Mouse (Mus musculus): ENCODE measurements around the gene Mrgprg. TPM values are rescaled to one million over a fixed set of nuclear protein-coding genes. Genes with fewer than 3 reads are reported as not detected.
A peak's percentile ranks its signal among the peaks of the same experiment; 100 is the strongest.

Gene Mrgprg
- polyA plus RNA-seq, 1 experiment from 2014 or later, result not detected

DNA sequence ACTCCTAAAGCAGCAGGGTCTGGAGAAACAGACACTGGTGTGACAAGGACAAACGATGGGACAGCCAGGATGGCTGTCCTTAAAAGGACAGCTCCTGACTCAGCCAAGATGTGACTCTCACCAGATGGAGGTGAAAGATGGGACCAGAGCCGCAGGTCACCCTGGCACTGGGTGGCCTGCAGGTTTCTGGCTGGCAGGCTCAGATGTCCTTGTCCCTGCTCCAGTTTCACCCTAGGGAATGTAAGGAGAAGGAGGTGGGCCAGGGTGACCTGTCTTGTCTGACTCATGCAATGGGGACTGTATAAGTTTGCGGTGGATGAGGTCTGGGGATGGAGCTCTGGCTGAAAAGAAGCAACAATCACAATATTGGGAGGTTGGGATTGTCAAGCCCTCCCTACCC, 14.2 kb downstream of the Mrgprg start:
- Histone ChIP-seq H3K4me2 (no peak overlapping the region), H3K9me3 (no peaks in the 10 kb centered on the region), H3K27ac (no peak overlapping the region), H3K4me1 (peaks cover 14% of the 10 kb centered on the region; the same call in 1 of the 2 replicates), H3K36me3 (no peaks in the 10 kb centered on the region), H3K9ac (no peak overlapping the region), H3K4me3 (replicated peaks) (no peak overlapping the region), H3K27me3 (replicated peaks) (0 out of 2 replicates have a peak, but pooled peaks cover under 1% of the 10 kb centered on the region)
- no peak for ATAC-seq (ENCODE audit: insufficient read depth, low FRiP score, low read depth)
- 79% methylated on average over 3 of the region's 3 CpGs for WGBS

GRCm38 (mm10) chr7:143752056-143752455, 14.7 kb downstream of the Mrgprg start:
- no peak overlapping the region for H3K27ac ChIP-seq
- no peak overlapping the region for H3K4me3 ChIP-seq (replicated peaks)
- no peak overlapping the region for H3K9ac ChIP-seq
- H3K27me3 ChIP-seq (replicated peaks), result no peaks in the 10 kb centered on the region
- WGBS, result 58% methylated on average over 4 of the region's 4 CpGs
- ATAC-seq (ENCODE audit: insufficient read depth, low FRiP score, low read depth), result no peak
- H3K36me3 ChIP-seq, result no peaks in the 10 kb centered on the region
- H3K9me3 ChIP-seq, result no peaks in the 10 kb centered on the region
- H3K4me2 ChIP-seq, result no peak overlapping the region
- peaks cover 9% of the 10 kb centered on the region; the same call in 1 of the 2 replicates for H3K4me1 ChIP-seq

- H3K9ac ChIP-seq, result no peak overlapping the region
- peaks cover 5% of the 10 kb centered on the region; the same call in 1 of the 2 replicates for H3K4me1 ChIP-seq
- no peaks in the 10 kb centered on the region for H3K27me3 ChIP-seq (replicated peaks)
- no peaks in the 10 kb centered on the region for H3K9me3 ChIP-seq
- ATAC-seq (ENCODE audit: insufficient read depth, low FRiP score, low read depth), result no peak
- no peak overlapping the region for H3K27ac ChIP-seq
- no peak overlapping the region for H3K4me3 ChIP-seq (replicated peaks)
- 63% methylated on average over 1 of the region's 1 CpGs for WGBS
- H3K4me2 ChIP-seq, result no peak overlapping the region
- no peaks in the 10 kb centered on the region for H3K36me3 ChIP-seq
These were observed 15.4 kb downstream of the Mrgprg start for GRCm38 (mm10) chr7:143751380-143751779.

- Histone ChIP-seq H3K4me3 (replicated peaks) (no peak overlapping the region), H3K9me3 (no peaks in the 10 kb centered on the region), H3K4me2 (no peak overlapping the region), H3K9ac (no peak overlapping the region), H3K27ac (no peak overlapping the region), H3K27me3 (replicated peaks) (no peaks in the 10 kb centered on the region), H3K36me3 (no peaks in the 10 kb centered on the region), H3K4me1 (peaks cover 11% of the 10 kb centered on the region)
- no peak for ATAC-seq (ENCODE audit: insufficient read depth, low FRiP score, low read depth)
- 58% methylated on average over 3 of the region's 3 CpGs for WGBS
These were observed 17.7 kb downstream of the Mrgprg start for GRCm38 (mm10) chr7:143749045-143749444.

GRCm38 (mm10) chr7:143748041-143748868, 18.5 kb downstream of the Mrgprg start:
- 3% methylated on average over 16 of the region's 16 CpGs for WGBS
- ATAC-seq (ENCODE audit: insufficient read depth, low FRiP score, low read depth), result peak; percentile 71; the same call in 1 of the 2 replicates
- 0 out of 2 replicates have a peak overlapping the region, but pooled peaks have one; percentile 19 for H3K9ac ChIP-seq
- H3K4me3 ChIP-seq (replicated peaks), result no peak overlapping the region
- no peaks in the 10 kb centered on the region for H3K36me3 ChIP-seq
- H3K4me1 ChIP-seq, result peaks cover 11% of the 10 kb centered on the region
- H3K9me3 ChIP-seq, result no peaks in the 10 kb centered on the region
- H3K27me3 ChIP-seq (replicated peaks), result no peaks in the 10 kb centered on the region
- peak overlapping the region; percentile 49 for H3K4me2 ChIP-seq
- H3K27ac ChIP-seq, result no peak overlapping the region

DNA sequence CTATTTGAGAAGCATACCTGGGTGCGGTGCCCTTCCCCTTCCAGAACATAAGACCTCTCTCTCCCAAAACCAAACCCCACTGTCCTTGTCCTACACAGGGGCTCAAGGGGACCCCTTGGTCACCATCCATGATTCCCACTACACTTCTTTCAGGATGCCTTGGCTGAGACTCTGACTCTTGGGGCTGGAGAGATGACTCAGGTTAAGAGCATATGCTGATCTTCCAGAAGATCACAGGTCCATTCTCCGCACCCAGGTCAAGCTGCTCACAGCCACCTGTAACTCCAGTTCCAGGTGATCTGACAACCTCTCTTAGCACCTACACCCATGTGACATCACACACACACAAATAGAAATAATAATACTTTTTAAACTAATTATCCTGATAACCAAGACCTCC, 26.1 kb downstream of the Mrgprg start:
- ATAC-seq (ENCODE audit: insufficient read depth, low FRiP score, low read depth), result no peak
- peak overlapping the region; percentile 73 for H3K4me3 ChIP-seq (replicated peaks)
- no peaks in the 10 kb centered on the region for H3K9me3 ChIP-seq
- H3K36me3 ChIP-seq, result no peaks in the 10 kb centered on the region
- H3K27ac ChIP-seq, result peak overlapping the region; percentile 88
- no peaks in the 10 kb centered on the region for H3K27me3 ChIP-seq (replicated peaks)
- H3K9ac ChIP-seq, result peak overlapping the region; percentile 88; the same call in 1 of the 2 replicates
- H3K4me1 ChIP-seq, result peaks cover 40% of the 10 kb centered on the region
- WGBS, result 12% methylated on average over 2 of the region's 2 CpGs
- peak overlapping the region; percentile 94 for H3K4me2 ChIP-seq

DNA sequence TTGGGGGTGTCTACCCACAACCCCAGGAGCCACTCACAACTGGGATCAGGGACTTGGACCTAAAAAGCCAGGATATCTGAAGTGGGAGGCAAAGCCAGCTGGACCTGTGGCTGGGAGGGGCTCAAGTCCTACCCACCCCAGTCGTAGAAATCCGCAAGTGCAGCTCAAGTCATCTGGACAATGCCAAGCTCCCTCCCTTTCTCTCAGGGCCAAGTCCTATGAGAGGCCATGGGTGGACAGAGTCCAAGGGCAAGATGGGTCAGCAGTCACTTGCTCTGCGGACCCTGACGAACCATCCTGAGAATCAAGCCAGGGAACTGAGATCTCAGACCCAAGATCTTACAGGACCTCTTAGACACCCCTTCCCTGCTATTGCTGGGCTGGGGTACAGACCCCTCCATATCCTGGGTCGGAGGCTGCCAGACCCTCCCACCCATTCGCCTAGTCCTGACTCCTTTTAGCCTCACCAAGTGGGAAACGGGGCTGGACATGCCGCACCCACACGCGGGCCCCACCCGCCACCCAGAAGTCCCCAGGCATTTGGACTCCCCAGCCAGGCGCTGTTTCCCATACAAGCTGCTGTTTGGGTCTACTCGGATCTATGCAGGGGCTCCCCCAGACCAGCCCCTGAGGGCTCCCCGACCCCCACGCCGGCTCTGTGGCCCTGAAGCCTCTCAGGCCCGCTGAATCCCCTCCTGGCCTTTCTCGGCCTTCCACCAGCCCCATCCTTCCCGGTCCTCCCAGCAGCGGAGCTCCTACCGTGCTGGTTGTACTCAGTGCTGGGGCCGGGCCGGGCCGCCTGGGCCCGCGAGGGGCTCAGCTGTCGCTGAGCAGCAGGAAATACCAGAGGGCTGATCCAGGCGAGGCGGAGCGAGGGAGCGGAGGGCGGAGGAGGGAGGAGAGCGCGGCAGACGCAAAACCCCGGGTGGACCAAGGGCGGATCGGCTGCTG, 27.0 kb downstream of the Mrgprg start:
- H3K4me3 ChIP-seq (replicated peaks), result peak overlapping the region; percentile 73
- ATAC-seq (ENCODE audit: insufficient read depth, low FRiP score, low read depth), result peak; percentile 89
- peaks cover 40% of the 10 kb centered on the region for H3K4me1 ChIP-seq
- H3K4me2 ChIP-seq, result peak overlapping the region; percentile 94
- H3K9ac ChIP-seq, result peak overlapping the region; percentile 88
- H3K36me3 ChIP-seq, result no peaks in the 10 kb centered on the region
- H3K9me3 ChIP-seq, result no peaks in the 10 kb centered on the region
- peak overlapping the region; percentile 88 for H3K27ac ChIP-seq
- H3K27me3 ChIP-seq (replicated peaks), result no peaks in the 10 kb centered on the region
- WGBS, result 2% methylated on average over 38 of the region's 38 CpGs

- Histone ChIP-seq H3K27ac (peak overlapping the region; percentile 88), H3K4me2 (peak overlapping the region; percentile 94), H3K9me3 (no peaks in the 10 kb centered on the region), H3K4me1 (peaks cover 34% of the 10 kb centered on the region), H3K4me3 (replicated peaks) (peak overlapping the region; percentile 73), H3K9ac (peak overlapping the region; percentile 88; the same call in 1 of the 2 replicates), H3K36me3 (0 out of 2 replicates have a peak, but pooled peaks cover 5% of the 10 kb centered on the region), H3K27me3 (replicated peaks) (no peaks in the 10 kb centered on the region)
- 27% methylated on average over 5 of the region's 5 CpGs for WGBS
- ATAC-seq (ENCODE audit: insufficient read depth, low FRiP score, low read depth), result no peak
These were observed 28.2 kb downstream of the Mrgprg start for GRCm38 (mm10) chr7:143738601-143739006.

DNA sequence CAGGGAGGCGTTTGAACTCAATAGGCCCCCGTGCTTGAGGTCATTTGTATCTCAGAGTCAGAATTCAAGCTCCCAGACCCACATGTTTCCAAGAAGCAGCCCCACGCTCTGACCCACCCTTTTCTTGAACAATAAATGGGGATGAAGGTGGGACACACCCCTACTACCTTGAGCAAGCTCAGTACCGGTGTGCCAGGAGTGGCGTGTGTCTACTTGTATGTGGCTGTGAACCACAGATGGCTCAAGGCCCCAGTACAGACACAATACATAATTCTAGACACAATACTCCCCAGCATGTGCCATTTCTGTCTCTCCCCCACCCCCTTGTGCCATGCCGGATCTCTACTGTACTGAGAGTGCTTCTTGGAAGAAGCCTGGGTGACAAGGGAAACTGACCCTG, 28.6 kb downstream of the Mrgprg start:
- Histone ChIP-seq H3K36me3 (0 out of 2 replicates have a peak, but pooled peaks cover 5% of the 10 kb centered on the region), H3K27me3 (replicated peaks) (no peaks in the 10 kb centered on the region), H3K27ac (peak overlapping the region; percentile 88), H3K4me1 (peaks cover 34% of the 10 kb centered on the region), H3K9ac (no peak overlapping the region), H3K4me3 (replicated peaks) (peak overlapping the region; percentile 73), H3K9me3 (no peaks in the 10 kb centered on the region), H3K4me2 (peak overlapping the region; percentile 94)
- ATAC-seq (ENCODE audit: insufficient read depth, low FRiP score, low read depth), result 0 out of 2 replicates have a peak, but pooled peaks have one; percentile 5
- 54% methylated on average over 6 of the region's 6 CpGs for WGBS

DNA sequence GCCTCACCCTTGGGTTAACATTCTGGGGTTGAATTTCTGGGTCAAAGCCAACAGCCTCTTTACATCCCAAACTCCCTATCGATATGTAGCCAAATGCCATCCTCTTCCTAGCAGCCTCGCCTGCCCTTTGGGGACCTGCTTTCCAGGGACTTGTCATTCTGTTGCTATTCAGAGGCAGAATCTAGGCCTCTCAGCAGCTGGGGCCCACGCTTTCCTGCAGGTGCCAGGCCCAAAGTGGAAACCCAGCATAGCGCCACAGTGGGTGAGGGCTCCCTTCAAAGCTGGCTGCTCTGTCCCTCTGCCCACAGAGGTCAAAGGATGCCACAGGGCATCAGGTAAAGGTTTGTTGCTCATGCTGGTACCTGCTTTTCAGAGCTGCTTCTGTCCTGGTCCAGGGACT, 33.0 kb downstream of the Mrgprg start:
- H3K4me3 ChIP-seq (replicated peaks), result no peak overlapping the region
- 0 out of 2 replicates have a peak, but pooled peaks cover 5% of the 10 kb centered on the region for H3K36me3 ChIP-seq
- H3K4me2 ChIP-seq, result no peak overlapping the region
- no peaks in the 10 kb centered on the region for H3K27me3 ChIP-seq (replicated peaks)
- 94% methylated on average over 4 of the region's 4 CpGs for WGBS
- no peak overlapping the region for H3K9ac ChIP-seq
- H3K9me3 ChIP-seq, result no peaks in the 10 kb centered on the region
- no peak overlapping the region for H3K27ac ChIP-seq
- ATAC-seq (ENCODE audit: insufficient read depth, low FRiP score, low read depth), result no peak
- peaks cover 20% of the 10 kb centered on the region for H3K4me1 ChIP-seq

DNA sequence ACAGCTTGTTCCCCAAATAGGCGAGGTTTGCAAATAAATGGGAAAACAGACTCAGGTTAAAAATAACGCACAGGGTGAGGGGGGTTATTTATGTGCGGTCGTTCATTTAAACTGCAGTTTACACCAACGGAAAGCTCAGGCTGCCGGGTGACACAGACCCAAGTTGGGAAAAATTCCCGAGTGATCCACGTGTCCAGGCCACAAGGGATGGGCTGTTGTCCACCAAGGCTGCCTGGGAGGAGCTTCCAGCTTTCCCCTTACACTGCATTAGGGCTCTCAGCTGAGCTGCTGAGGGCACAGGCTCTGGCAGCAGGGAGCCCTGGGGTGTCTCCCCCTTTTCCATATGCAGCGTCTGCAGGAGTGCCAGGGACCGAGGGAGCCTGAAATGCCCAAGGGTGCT, 36.9 kb downstream of the Mrgprg start:
- H3K36me3 ChIP-seq, result 0 out of 2 replicates have a peak, but pooled peaks cover 5% of the 10 kb centered on the region
- WGBS, result 60% methylated on average over 10 of the region's 10 CpGs
- no peaks in the 10 kb centered on the region for H3K9me3 ChIP-seq
- no peak overlapping the region for H3K27ac ChIP-seq
- H3K4me1 ChIP-seq, result 0 out of 2 replicates have a peak, but pooled peaks cover 3% of the 10 kb centered on the region
- H3K27me3 ChIP-seq (replicated peaks), result no peaks in the 10 kb centered on the region
- ATAC-seq (ENCODE audit: insufficient read depth, low FRiP score, low read depth), result no peak
- no peak overlapping the region for H3K9ac ChIP-seq
- no peak overlapping the region for H3K4me3 ChIP-seq (replicated peaks)
- H3K4me2 ChIP-seq, result no peak overlapping the region

Measured in stomach, embryonic 15.5 days (tissue).